Mouse (Mus musculus): ENCODE data around the gene Arhgap45.

The Arhgap45 gene

DNA sequence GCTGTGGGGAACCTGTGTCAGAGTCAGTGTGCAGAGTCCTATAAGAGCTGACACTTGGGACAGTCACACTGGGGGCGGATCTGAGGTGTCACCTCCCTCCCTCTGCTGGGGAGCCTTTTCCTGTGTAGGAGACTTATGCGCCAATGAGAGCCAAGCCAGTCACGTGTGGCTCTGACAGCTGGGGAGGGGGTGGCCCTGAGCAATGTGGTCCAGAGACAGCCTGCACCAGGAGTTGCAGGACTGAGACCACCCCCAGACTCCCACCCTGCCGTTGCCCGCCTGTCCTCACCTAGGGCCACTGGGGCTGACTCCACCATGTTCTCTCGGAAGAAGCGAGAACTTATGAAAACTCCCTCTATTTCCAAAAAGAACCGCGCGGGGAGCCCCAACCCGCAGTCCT lies at the start of gene Arhgap45:
Gene Arhgap45 (plus strand): TSS at position 143 of the 400 bp plus-strand sequence.
- DNase-seq (ENCODE audit: low read depth, low spot score): no peak

DNA sequence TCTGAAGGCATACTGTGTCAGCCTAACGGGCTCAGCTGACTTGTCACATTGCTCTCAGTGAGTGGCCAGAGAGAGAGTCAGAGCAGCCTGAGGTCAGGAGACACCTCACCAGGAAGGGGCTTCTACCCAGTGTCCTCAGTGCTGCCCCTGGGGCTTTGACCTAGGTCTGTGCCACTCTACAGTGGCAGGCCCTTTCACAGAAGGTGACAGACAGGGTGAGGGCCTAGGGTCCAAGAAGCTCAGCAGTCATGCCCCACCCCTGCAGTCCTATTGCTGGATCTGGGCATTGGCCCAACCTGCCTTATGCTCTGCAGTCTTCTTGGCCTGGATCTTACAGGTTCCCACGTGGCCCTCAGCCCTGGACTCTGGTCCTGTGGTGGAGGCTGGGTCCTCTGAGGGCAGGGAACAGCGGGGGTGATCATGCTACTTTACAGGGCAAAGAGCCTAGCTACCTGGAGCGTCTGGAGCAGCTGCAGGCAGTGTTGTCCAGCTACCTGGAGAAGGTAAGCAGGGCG lies 49.5 kb upstream of the Arhgap45 start:
- DNase-seq (ENCODE audit: low read depth, low spot score): no peak

DNA sequence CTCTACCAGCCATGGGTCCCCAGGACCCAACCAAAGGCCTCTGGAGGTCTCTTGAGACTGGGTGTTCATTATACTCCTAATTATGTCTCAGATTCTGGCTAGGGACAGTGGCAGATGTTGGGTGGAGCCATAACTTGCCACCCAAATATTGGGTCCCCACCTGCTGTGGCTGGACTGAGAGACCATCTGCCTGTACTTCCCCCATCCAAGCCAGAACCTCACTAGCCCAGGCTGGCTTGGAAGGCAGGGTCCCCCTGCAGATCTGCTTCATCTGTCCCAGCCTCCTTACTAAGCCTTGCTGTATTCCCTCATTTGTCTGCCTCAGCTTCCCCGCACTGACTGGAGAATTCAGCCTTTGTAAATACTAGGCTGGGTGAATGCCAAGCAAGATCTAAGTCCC lies 48.3 kb upstream of the Arhgap45 start:
- DNase-seq (ENCODE audit: low read depth, low spot score): no peak

DNA sequence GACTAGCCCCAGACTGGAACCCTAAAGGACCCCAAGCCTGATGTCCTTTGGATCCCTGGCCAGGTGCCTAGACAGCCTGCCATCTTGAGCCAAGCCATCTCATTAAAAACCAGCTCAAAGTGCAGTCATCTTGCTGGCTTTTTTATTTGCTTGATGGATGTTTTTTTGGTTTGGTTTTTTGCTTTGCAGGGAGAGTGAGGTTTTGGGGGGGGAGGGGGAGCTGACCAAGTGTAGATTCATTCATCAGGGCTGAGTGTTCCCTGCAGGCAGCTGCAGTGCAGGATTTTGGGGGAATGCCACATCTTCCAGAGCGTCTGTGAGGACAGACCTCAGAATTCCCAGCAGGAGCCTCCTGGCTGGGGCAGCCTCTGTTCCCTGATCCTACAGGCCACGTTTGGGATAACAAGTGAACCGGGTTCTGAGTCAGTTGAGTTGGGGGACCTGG lies 47.3 kb upstream of the Arhgap45 start:
- DNase-seq (ENCODE audit: low read depth, low spot score): no peak

DNA sequence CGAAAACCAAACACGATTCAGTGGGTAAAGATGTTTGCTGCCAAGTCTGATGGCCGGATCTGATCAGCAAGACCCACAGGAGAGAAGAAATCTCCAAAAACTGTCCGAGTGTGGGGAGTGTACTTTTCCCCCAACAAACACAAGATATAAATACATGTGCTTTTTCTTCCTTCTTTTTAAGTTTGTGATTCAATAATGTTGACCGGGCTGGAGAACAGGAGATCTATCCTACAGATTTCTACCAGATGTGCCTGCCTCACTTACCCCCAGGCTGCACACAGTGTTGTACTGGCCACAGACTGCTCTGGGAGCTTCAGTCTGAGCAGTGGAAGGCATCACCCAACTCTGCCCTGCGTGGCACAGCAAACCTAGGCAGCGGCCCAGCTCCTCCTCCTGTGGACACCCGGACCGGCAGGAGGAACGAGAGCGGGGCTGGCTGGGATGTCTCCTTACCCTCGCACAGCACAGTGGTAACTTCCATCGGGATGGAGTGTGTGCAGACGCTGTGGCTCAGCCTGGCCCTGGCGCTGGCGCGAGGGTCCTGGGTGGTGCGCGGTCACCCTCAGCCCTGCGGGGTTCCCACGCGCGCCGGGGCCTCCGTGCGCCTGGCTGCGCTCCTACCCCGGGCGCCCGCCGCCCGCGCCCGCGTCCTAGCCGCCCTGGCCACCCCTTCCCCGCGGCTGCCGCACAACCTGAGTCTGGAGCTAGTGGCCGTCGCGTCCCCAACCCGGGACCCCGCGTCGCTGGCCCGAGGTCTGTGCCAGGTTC lies 45.9 kb upstream of the Arhgap45 start, which contains the start of gene Grin3b:
Gene Grin3b (plus strand): TSS at position 301 of the 768 bp plus-strand sequence.
- no peak for DNase-seq (ENCODE audit: low read depth, low spot score)

DNA sequence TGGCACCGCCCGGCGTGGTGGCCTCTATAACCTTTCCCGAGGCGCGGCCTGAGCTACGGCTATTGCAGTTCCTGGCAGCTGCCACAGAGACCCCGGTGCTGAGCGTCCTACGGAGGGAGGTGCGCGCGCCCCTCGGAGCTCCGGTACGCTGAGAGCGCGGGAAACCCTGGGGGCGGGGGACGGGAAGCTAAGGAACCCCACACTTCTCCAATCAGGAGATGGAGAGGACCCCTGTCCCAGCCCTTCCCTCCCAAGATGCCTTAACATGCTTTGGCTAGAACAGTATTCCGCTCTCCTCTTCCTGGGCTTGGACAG lies 45.3 kb upstream of the Arhgap45 start:
- no peak for DNase-seq (ENCODE audit: low read depth, low spot score)

DNA sequence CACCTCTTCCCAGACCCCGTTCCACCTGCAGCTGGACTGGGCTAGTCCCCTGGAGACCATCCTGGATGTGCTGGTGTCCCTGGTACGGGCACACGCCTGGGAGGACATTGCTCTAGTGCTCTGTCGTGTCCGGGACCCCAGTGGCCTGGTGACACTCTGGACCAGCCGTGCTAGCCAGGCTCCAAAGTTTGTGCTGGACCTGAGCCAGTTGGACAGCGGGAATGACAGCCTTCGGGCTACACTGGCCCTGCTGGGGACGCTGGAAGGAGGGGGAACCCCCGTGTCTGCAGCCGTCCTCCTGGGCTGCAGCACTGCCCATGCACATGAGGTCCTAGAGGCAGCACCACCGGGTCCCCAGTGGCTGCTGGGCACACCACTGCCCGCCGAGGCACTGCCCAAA lies 43.6 kb upstream of the Arhgap45 start:
- DNase-seq (ENCODE audit: low read depth, low spot score): no peak

DNA sequence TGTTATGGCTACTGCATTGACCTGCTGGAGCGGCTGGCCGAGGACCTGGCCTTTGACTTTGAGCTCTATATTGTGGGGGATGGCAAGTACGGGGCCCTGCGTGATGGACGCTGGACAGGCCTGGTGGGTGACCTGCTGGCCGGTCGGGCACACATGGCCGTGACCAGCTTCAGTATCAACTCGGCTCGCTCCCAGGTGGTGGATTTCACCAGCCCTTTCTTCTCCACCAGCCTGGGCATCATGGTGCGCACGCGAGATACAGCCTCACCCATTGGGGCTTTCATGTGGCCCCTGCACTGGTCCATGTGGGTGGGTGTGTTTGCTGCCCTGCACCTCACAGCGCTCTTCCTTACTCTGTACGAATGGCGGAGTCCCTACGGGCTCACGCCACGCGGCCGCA lies 42.4 kb upstream of the Arhgap45 start:
- no peak for DNase-seq (ENCODE audit: low read depth, low spot score)

DNA sequence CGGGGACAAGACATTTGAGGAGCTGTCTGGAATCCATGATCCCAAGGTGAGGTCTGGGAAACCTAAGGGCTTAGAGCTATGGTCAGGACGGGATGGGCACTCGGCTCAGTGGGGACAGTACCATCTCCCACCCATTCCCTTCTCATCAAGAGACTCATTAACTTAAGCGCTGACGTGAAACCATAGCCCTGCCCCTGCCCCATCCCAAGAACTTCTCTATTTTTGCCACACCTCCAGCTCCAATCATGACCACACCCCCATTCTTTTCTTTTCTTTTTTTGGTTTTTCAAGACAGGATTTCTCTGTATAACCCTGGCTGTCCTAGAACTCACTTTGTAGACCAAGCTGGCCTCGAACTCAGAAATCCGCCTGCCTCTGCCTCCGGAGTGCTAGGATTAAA lies 41.8 kb upstream of the Arhgap45 start:
- no peak for DNase-seq (ENCODE audit: low read depth, low spot score)

DNA sequence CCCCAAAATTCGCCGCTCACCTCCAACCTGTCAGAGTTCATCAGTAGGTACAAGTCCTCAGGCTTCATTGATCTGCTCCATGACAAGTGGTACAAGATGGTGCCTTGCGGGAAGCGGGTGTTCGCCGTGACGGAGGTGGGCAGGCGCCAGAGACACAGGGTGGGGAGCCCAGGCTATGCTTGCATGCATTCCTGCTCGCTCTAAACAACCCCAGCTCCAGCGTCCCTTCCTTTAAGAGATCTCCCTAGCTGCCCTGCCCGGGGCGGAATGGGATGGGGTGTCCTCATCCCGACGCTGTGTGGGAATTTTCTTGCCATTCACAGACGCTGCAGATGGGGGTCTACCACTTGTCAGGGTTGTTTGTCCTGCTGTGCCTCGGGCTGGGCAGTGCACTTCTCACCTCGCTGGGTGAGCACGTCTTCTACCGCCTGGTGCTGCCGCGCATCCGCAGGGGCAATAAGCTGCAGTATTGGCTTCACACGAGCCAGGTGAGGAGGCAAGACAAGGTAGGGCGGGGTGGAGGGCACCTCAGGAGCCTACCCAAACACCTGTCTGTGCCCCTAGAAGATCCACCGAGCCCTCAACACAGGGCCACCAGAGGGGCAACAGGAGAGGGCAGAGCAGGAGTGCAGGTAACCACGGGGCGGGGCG lies 40.3 kb upstream of the Arhgap45 start:
- no peak for DNase-seq (ENCODE audit: low read depth, low spot score)

DNA sequence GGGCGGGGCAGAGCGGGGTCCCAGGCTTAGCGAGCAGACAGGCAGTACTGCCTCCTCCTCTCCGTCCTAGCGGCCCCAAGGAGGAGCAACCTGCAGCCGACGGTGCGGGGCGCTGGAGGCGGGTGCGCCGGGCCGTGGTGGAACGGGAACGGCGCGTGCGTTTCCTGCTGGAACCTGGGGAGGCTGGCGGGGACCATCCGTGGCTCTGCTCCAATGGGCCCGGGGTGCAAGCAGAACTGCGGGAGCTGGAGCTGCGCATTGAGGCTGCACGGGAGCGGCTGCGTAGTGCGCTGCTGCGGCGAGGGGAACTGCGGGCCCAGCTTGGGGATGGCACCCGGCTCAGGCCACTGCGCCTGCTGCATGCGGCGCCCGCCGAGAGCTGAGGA lies 39.7 kb upstream of the Arhgap45 start:
- DNase-seq (ENCODE audit: low read depth, low spot score): no peak

DNA sequence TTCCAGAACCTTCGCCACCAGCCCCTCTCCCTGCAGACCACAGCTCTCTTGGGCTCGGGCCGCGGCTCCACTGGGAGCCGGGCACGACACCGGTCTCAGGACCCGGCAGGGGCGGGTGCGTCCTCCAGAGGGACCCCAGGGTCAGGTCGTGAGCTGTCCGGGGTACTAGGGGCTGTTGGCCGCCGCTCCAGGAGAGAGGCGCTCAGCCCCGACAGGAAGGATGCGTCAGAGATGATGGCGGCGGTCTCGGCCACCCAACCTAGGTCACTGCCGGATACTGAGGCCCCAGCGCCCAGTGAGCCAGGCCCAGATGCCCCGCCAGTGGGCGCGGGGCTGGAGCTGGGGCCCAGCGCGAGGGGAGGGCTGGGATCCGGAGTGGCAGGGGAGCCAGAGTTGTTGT lies 39.1 kb upstream of the Arhgap45 start:
- no peak for DNase-seq (ENCODE audit: low read depth, low spot score)

DNA sequence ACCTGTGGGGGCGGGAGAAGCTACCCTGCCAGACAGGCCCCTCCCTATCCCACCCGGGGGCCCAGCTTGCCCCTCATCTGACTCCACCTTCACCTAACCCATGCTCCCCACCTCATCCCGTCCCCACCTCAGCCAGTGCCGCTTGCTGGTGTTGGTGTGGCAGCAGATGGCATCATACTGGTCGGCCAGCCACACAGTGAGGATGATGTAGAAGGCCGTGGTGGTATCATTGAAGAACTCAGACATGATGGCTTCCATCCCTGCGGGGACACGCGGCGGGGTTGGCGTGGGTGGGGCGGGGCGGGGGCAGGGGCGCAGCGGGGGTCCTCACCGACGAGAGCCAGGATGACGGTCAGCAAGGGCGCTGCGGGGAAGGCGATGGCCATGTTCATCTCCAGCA lies 38.4 kb upstream of the Arhgap45 start:
- no peak for DNase-seq (ENCODE audit: low read depth, low spot score)

DNA sequence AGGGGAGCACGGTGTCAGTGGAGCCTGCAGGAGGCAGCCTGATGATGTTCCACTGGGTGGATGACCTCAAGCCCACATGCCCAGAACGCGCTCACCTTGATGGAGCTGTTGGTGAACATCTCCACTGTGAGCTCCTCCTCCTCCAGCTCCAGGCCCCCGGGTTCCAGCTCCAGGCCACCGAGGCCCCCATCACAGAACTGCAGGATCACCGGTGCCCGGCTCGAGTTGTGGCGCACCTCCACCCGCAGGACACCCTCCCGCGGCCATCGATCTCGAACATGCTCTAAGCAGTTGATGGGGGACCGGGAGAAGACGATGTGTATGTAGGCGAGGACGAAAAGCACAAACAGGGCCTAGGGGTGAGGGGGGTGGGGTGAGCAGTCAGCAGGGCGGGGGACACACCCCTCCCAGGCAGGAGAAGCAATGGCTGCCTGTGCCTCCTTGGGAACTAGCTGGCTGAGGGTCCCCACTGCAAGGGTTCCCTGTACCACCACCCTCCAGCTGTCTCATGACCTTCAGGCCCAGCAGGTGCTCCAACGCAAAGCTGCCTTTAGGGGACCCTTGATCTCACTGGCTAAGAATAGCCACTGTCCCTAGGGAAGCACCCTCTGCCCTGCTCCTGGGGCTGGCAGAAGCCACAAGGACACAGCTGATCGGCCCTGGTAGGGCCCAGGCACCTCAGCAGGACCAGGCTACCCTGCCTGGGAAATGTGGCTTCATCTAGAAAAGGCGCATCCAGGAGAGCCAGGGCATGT lies 36.9 kb upstream of the Arhgap45 start:
- no peak for DNase-seq (ENCODE audit: low read depth, low spot score)

DNA sequence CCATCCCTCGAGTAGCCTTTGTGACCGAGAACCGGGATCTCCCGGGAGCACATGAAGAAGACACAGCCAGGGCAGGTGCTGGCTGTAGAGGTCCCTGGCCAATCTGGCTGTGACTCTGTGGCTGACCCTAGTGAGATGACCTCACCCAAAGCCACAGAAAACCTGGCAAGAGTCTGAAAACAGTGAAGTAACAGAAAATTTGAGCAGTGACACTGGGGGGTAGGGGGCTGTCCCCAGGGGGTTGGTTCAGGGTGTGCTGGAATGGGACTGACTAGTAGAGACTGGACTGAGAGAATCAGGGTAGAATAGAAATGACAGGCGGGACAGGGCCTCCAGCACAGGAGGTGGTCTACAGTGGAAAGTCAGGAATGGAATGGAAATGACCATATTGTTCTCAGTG lies 33.2 kb upstream of the Arhgap45 start:
- DNase-seq (ENCODE audit: low read depth, low spot score): no peak

DNA sequence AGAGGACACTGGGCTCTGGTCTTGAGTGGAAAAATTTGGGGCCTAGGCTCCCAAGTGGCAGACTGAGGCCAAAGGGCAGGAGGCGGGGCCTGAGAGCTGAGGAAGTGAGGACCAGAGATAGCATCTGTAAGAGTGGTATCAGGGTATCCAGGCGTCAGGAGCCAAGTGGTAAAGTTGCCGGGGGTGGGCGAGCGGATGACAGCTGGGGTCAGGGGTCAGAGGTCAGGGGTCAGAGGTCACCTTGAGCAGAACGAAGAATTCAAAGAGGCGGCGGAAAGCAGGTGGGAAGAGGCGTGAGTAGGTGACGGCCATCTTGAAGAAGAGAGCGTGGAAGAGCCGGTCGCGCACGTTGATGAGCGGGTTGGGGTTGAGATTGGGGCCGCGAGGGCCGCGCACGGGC lies 32.8 kb upstream of the Arhgap45 start:
- no peak for DNase-seq (ENCODE audit: low read depth, low spot score)

DNA sequence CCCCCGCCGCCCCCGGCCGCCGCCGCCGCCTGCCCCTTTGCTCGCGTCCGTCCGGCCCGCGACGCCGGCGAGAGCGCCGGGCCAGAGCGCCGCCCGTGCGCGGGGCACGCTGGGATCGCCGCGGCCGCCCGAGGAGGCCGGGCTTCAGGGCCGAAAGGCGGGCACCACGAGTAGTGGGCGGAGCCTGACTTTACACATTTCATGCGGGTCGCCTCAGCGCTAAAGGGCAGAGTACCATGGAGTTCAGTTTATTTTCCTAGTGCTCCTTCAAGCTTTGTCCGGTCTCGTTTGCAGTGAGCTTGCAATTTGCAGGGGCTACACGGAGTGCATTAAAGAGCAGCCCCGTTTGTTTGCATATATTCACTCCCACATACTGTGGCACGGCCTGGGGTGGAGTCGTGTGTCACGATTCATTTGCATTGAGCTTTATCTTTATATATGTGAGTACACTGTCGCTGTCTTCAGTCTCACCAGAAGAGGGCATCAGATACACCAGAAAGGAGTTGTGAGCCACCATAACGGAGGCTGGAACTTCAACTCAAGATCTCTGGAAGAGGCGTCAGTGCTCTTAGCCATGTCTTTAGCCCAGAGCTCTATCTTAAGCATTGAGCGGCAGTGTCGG lies 32.1 kb upstream of the Arhgap45 start, which contains the start of gene Tmem259:
Gene Tmem259 (minus strand): TSS at position 136 of the 622 bp plus-strand sequence.
- peak; percentile 81 for DNase-seq (ENCODE audit: low read depth, low spot score)

DNA sequence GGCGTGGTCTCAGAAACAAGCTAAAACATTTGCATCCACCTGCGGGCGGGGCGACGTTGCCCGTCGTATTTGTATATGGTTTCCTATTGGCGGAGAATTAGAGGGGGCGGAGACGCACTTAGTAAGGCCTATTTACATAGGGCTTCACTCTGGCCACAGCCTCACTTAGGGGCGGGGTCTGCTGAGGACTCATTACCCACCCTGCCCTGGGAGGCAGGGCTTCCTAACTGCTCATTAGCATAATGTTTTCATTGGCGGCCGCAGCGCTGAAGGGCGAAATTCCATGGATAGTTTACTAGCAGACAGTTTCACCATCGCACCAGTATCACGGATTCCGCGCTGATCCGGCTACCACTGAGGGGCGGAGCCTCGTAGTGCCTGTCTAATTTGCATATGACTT lies 31.6 kb upstream of the Arhgap45 start:
- peak; percentile 95 for DNase-seq (ENCODE audit: low read depth, low spot score)

DNA sequence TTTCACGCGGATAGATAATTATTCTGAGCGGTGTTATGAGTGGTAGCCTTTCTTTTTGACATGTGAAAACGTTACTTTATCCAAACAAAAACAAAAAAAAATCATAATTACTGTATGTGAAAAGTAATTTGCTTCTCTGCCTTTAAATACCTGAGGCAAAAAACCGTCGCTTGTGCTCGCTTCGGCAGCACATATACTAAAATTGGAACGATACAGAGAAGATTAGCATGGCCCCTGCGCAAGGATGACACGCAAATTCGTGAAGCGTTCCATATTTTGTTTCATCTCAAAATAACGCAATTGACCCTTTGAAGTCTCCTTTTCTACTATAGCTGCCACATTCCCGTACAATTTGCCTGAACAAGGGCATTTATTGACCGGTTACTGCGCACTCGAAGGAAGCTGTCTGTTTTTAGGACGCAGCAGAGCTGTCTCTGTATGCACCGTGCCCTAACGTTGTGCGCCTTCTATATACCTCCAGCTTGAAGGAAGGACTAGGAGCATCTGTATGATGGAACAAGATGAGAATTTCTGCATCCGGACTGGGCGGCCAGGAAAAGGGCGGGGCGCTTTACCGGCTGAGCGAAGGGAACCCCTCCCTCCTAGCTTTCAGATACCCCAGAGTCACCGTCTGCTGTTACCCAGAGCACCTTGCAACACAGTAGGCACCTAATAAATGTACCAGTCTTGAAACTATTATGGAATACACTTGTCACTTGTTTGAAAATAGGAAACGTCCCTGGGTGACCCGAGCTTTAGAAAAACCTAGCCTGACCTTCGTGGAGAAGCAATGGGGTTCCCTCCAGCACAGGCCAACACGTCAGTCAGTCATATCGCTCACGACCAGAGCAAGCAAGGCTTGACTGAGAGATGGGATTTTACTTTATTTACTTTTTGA lies 30.9 kb upstream of the Arhgap45 start:
- peak; percentile 57 for DNase-seq (ENCODE audit: low read depth, low spot score)

DNA sequence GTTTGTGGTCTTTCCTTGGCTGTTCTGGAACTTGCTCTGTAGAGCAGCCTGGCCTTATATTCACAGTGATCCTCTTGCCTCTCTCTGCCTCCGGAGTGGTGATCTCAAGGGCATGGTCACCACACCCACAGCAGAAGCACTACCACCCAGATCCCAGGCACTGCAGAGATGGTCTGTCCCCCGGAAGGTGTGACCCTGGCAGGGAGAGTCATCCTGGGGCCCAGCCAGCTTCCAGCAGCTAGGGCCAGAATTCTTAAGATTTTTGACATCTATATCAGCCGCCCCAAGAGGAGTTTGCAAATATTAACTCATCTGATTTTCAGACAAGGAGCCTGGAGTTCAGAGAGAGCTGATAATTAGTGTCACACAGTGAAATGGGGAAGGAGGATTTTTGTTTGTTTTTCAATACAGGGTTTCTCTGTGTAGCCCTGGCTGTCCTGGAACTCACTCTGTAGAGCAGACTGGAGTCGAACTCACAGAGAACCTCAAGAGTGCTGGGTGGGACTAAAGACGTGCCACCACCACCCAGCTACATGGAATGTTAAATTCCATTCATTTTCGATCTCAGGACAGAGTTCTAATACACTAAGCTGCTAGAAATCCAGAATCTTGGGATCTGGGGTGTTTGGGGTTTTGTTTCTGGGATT lies 30.1 kb upstream of the Arhgap45 start:
- DNase-seq (ENCODE audit: low read depth, low spot score): no peak

Measured in retina, adult 2 months (tissue).